Mouse (Mus musculus) intestine, embryonic 16.5 days (tissue): ENCODE results near the gene Gm37419. TPM values are rescaled to one million over a fixed set of nuclear protein-coding genes. Genes with fewer than 3 reads are reported as not detected.

Experiments used
- ATAC-seq: fragments of 200-750 bp; cut with Nextera tagmentation; 2 replicates; pipeline ENCODE4 v1.8.0; 2017; ENCODE audit warnings: moderate TSS enrichment, moderate library complexity
- H3K27ac ChIP-seq: fragments of 300-500 bp; sonication (generic); 2 replicates; pipeline ENCODE4 v1.5.1; 2014; ENCODE audit warnings: mild to moderate bottlenecking, low read length
- H3K27me3 ChIP-seq: fragments of 300-500 bp; sonication (generic); replicated peaks from 2 replicates; pipeline ENCODE4 v1.6.1; 2014; ENCODE audit warnings: low read length, control low read depth, mixed read lengths; ENCODE audit not compliant: control insufficient read depth, insufficient read depth
- H3K36me3 ChIP-seq: fragments of 300-500 bp; sonication (generic); 2 replicates; pipeline ENCODE4 v1.6.1; 2014; ENCODE audit warnings: low read length, control low read depth; ENCODE audit not compliant: control insufficient read depth, insufficient read depth
- H3K4me1 ChIP-seq: fragments of 300-500 bp; sonication (generic); 2 replicates; pipeline ENCODE4 v1.6.1; 2014; ENCODE audit warnings: low read length, control low read depth, mixed read lengths; ENCODE audit not compliant: control insufficient read depth, insufficient read depth
- H3K4me2 ChIP-seq: fragments of 300-500 bp; sonication (generic); 2 replicates; pipeline ENCODE4 v1.6.1; 2014; ENCODE audit warnings: low read depth, low read length, control low read depth
- H3K4me3 ChIP-seq: fragments of 300-500 bp; sonication (generic); 2 replicates; pipeline ENCODE4 v1.5.1; 2014; ENCODE audit warnings: mild to moderate bottlenecking, low read length
- H3K9ac ChIP-seq: fragments of 300-500 bp; sonication (generic); 2 replicates; pipeline ENCODE4 v1.6.1; 2014; ENCODE audit warnings: low read depth, low read length
- H3K9me3 ChIP-seq: fragments of 300-500 bp; sonication (generic); 2 replicates; pipeline ENCODE4 v1.6.1; 2016; ENCODE audit warnings: low read length, control low read depth; ENCODE audit not compliant: control insufficient read depth
- WGBS: fragments of 180-500 bp; shearing (Covaris S2); extraction: QIAGEN DNeasy Blood & Tissue Kit; methylation state at CpG from one replicate; pipeline ENCODE4 v1.1.7; 2014; 5-methylcytosine and 5-hydroxymethylcytosine counted together
- polyA plus RNA-seq: library from polyadenylated mRNA; unstranded; fragments of >200 nt; fragmentation: Nextera tagmentation; extraction: Ambion mirVana; gene quantifications from 2 replicates; pipeline ENCODE4 v1.2.1, GENCODE M21; 2015

Gm37419 gene
- polyA plus RNA-seq, 1 experiment from 2014 or later = not detected

- Histone ChIP-seq H3K27me3 (no peaks in the 10 kb centered on the region; the same call in 1 of the 2 replicates), H3K4me2 (no peak overlapping the region), H3K9ac (no peak overlapping the region), H3K4me3 (no peak overlapping the region), H3K9me3 (no peaks in the 10 kb centered on the region), H3K4me1 (peaks cover 16% of the 10 kb centered on the region), H3K36me3 (no peaks in the 10 kb centered on the region), H3K27ac (no peak overlapping the region)
- 83% methylated on average over 3 of the region's 3 CpGs for WGBS
- ATAC-seq = no peak
These were observed 10.6 kb upstream of the Gm37419 start for GRCm38 (mm10) chr16:23977732-23978131.

GRCm38 (mm10) chr16:23978495-23978894 lies 9.8 kb upstream of the Gm37419 start:
- Histone ChIP-seq H3K27ac (no peak overlapping the region), H3K9ac (no peak overlapping the region), H3K27me3 (no peaks in the 10 kb centered on the region; the same call in 1 of the 2 replicates), H3K4me3 (no peak overlapping the region), H3K9me3 (no peaks in the 10 kb centered on the region), H3K36me3 (no peaks in the 10 kb centered on the region), H3K4me1 (peaks cover 16% of the 10 kb centered on the region), H3K4me2 (no peak overlapping the region)
- WGBS = 84% methylated on average over 4 of the region's 4 CpGs
- no peak for ATAC-seq

- H3K27ac ChIP-seq = no peak overlapping the region
- no peak overlapping the region for H3K4me3 ChIP-seq
- no peaks in the 10 kb centered on the region; the same call in 1 of the 2 replicates for H3K27me3 ChIP-seq
- WGBS = 92% methylated on average over 9 of the region's 9 CpGs
- H3K9ac ChIP-seq = no peak overlapping the region
- no peaks in the 10 kb centered on the region for H3K36me3 ChIP-seq
- H3K4me1 ChIP-seq = peaks cover 20% of the 10 kb centered on the region
- no peaks in the 10 kb centered on the region for H3K9me3 ChIP-seq
- ATAC-seq = no peak
- no peak overlapping the region for H3K4me2 ChIP-seq
These were observed 8.8 kb upstream of the Gm37419 start for GRCm38 (mm10) chr16:23979446-23979845.

- Histone ChIP-seq H3K4me3 (peak overlapping the region; percentile 45), H3K9ac (peak overlapping the region; percentile 69)
These were observed 7.9 kb upstream of the Gm37419 start for GRCm38 (mm10) chr16:23980201-23980870.

GRCm38 (mm10) chr16:23980991-23981720 lies 7.1 kb upstream of the Gm37419 start:
- peak overlapping the region; percentile 76 for H3K4me2 ChIP-seq
- H3K27me3 ChIP-seq = no peaks in the 10 kb centered on the region; the same call in 1 of the 2 replicates
- no peak for ATAC-seq
- H3K9me3 ChIP-seq = no peaks in the 10 kb centered on the region
- H3K27ac ChIP-seq = no peak overlapping the region
- peak overlapping the region; percentile 69 for H3K9ac ChIP-seq
- 5% methylated on average over 32 of the region's 32 CpGs for WGBS
- H3K4me3 ChIP-seq = peak overlapping the region; percentile 45
- no peaks in the 10 kb centered on the region for H3K36me3 ChIP-seq
- H3K4me1 ChIP-seq = peaks cover 29% of the 10 kb centered on the region

More at GRCm38 (mm10) chr16:23980201-23980870, 7.9 kb upstream of the Gm37419 start:
- Histone ChIP-seq H3K36me3 (no peaks in the 10 kb centered on the region), H3K4me1 (peaks cover 26% of the 10 kb centered on the region), H3K27me3 (no peaks in the 10 kb centered on the region; the same call in 1 of the 2 replicates), H3K4me2 (peak overlapping the region; percentile 76), H3K27ac (no peak overlapping the region), H3K9me3 (no peaks in the 10 kb centered on the region)
- WGBS = 18% methylated on average over 11 of the region's 11 CpGs
- no peak for ATAC-seq

- 5% methylated on average over 28 of the region's 28 CpGs for WGBS
- Histone ChIP-seq H3K9me3 (no peaks in the 10 kb centered on the region), H3K4me3 (peak overlapping the region; percentile 45), H3K4me2 (peak overlapping the region; percentile 76), H3K27ac (peak overlapping the region; percentile 20; the same call in 1 of the 2 replicates), H3K27me3 (no peaks in the 10 kb centered on the region; the same call in 1 of the 2 replicates), H3K9ac (peak overlapping the region; percentile 50), H3K4me1 (peaks cover 33% of the 10 kb centered on the region), H3K36me3 (no peaks in the 10 kb centered on the region)
- ATAC-seq = peak; percentile 73
These were observed 6.1 kb upstream of the Gm37419 start for GRCm38 (mm10) chr16:23981925-23982851.

- H3K9me3 ChIP-seq = no peaks in the 10 kb centered on the region
- H3K4me1 ChIP-seq = peaks cover 33% of the 10 kb centered on the region
- H3K9ac ChIP-seq = peak overlapping the region; percentile 50
- no peaks in the 10 kb centered on the region; the same call in 1 of the 2 replicates for H3K27me3 ChIP-seq
- peak overlapping the region; percentile 20; the same call in 1 of the 2 replicates for H3K27ac ChIP-seq
- no peaks in the 10 kb centered on the region for H3K36me3 ChIP-seq
- H3K4me2 ChIP-seq = peak overlapping the region; percentile 76
- peak; percentile 7; the same call in 1 of the 2 replicates for ATAC-seq
- WGBS = under 1% methylated on average over 33 of the region's 33 CpGs
- peak overlapping the region; percentile 45 for H3K4me3 ChIP-seq
These were observed 5.2 kb upstream of the Gm37419 start for GRCm38 (mm10) chr16:23982891-23983588.

- Histone ChIP-seq H3K4me2 (peak overlapping the region; percentile 75), H3K9ac (peak overlapping the region; percentile 65), H3K4me3 (peak overlapping the region; percentile 53), H3K27me3 (no peaks in the 10 kb centered on the region; the same call in 1 of the 2 replicates), H3K9me3 (no peaks in the 10 kb centered on the region), H3K4me1 (peaks cover 33% of the 10 kb centered on the region), H3K36me3 (no peaks in the 10 kb centered on the region), H3K27ac (no peak overlapping the region)
- under 1% methylated on average over 22 of the region's 22 CpGs for WGBS
- ATAC-seq = peak; percentile 41
These were observed 4.1 kb upstream of the Gm37419 start for GRCm38 (mm10) chr16:23984183-23984582.
